Mouse (Mus musculus): ENCODE results near the gene Lpin1.

Lpin1 gene

DNA sequence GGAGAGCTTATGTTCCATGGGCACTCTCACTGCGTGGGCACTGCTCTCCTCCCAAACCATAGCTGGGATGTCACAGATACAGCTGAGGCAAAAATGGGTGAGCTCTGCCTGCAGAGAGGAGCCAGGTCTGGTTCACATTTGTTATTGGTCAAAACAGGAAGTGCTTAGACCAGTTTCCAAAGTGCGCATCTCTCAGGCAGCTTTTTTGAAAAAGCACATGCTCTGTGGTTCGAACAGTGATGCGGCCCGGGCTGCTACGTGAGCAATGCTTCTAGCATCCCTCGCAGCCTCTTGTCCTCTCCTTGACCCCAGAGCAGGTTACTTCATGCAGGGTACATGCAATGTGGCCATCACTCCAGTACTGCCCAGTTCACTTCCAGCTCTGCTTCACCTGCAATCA lies 82.1 kb downstream of the Lpin1 start:
- no peak for DNase-seq (ENCODE audit: low read depth, low spot score)

DNA sequence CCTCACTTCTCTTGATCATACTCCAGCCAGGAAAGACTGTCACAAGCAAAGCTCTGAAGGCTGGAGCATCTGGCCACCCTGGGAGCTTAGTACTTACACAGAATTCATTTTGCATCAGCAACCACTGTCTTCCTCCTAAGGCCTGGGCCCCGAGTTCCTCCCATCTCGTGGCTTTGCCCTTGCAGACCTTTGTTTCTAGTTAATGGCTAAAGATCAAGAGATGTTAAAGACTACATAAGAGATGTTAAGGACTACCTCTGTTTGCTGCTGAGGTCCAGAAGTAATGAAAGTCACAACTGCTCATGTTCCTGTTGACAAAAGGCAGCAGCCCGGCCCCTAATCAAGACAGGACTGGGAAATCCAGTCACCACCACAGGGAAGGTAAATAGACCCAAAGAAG lies 82.8 kb downstream of the Lpin1 start:
- DNase-seq (ENCODE audit: low read depth, low spot score) = no peak

DNA sequence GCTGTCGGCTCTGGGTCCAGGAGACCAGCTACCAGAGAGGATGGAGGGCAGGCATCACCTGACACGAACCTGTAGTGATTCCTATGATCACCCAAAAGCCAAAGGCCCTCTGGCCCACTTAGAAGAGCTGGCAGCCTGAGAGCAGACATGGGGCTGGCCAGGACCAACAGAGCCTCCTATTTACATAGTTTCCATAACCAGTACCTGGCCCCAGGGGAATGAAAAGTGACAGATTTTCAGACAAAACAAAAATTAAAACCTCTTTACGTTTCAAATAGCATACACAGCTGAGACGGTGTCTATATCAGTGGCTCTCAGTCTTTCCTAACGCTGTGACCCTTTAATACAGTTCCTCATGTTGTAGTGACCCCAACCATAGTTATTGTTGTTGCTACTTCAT lies 83.9 kb downstream of the Lpin1 start:
- no peak for DNase-seq (ENCODE audit: low read depth, low spot score)

DNA sequence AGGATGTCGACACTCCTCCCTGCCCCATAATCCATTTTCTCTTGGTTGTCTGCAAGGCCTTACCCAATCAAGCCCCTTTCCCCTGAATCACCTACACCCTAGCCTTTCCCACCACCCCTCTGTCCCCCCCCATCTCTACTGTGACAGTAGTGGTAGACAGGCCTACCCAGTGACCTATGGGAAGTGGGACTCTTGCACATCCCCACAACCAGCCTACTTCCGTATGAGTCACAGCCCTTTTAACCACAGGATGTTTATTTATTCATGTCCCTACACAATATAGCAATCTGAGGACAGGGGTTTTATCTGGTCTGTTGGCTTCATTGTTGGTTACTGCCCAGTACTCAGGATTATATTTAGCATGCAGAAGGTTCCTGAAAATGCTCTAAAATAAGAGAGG lies 84.6 kb downstream of the Lpin1 start:
- no peak for DNase-seq (ENCODE audit: low read depth, low spot score)

DNA sequence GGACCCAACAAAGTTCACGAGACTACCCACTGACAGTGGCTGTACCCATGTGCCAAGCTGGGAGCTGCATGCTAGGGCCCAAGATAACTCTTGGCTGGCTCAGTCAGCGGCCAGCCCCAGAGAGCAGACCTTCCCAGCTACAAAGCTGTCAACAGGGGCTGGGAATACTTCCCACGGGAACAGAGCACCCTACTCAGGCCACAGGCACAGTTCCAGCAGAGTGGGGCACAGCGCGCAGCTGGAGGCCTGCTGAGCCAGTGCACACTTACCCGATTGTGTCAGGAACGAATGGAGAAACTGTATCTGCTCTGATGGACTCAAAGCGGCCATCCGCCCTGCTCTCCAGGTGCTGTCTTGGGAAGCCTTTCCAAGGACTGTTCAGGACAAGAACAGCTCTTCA lies 95.6 kb downstream of the Lpin1 start:
- no peak for DNase-seq (ENCODE audit: low read depth, low spot score)

DNA sequence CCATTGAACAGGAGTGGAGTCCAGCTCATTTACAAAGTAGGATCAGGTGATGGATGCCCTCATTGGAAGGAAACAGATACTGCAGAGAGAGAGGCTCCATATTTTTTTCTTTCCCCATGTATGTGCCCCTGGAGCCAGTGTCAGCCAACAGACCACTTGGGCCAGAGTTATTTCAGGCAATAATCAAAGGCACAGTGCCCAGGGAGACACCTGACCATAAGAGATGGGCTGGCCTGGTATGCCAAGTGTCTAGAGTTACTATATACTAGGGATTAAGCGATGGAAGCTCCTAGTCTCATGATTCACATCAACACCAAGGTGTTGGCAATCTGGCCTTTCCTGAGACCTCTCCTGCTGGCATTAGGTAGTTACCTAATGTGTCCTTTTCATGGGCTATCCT lies 97.8 kb downstream of the Lpin1 start:
- DNase-seq (ENCODE audit: low read depth, low spot score) = no peak

DNA sequence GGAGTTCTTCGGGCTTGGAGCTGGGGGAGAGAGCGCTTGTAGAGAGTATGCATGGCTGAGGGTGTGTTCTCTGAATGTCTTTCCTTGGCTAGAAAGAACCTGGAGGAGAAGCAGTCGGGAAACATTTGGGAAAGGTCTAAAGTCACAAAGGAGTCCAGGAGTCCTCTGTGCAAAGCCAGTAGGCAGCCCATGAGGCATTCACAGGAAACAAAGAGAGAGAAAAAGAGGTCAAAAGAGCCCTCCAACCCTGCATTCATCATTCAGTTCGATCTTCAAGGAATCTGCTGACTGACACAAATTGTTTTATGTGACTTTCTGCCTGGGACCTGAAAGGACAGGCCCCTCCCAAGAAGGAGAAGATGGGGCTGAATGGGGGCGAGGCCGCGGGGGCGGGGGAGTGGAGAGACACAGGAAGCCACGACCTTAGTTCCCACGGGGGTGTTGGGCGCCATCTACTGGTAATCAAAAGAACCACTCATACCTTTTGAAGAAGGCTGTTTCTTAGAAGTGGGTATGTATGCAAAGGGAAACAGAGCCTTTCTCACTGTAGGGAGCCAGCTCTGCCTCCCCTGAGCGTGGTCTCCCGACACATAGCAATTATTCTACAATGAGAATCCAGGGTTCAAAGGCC lies 101.5 kb downstream of the Lpin1 start:
- peak; percentile 80 for DNase-seq (ENCODE audit: low read depth, low spot score)

DNA sequence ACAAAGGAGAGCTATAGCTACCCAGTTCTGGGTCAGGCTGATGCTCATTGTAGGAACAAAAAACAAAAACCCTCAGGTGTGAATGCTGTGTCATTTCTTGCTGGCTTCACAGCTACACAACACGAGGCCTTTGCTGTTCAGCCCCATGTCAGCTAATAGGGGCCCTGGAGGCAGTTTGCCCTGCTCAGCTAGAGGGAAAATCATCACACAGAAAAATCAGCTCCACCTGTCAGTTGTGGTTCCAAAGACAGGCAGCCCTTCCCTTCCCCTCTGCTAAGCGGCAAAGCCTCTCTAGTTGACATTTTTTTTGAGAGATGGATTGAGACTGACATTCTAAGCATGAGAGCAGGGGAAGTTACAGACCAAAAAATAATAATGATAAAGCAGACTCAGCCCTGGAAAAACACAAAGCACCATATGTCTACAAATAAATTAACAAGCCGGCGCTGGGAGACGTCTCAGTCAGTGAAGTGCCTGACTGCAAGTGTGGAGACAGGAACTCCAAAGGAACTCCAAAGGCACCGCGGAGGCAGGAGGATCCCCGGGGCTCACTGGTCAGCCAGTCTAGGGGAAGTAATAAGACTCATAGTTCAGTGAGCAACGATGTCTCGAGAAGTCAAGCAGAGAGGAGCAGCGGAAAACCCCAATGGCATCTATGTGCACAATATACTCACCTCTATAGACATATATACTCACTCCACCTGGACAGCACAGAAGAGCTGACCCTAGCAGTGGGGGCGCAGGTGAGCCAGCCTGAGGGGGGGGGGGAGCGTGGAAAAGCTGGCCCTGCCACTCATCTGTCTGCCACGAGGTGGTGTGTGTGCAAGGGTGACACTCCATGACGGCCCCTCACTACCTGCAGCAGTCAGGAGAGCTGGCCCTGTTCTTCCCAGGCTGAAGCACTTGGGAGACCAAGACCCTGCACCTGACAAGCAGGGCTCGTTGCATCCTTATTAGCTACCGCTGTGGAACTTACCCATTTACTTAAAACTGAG lies 103.7 kb downstream of the Lpin1 start:
- DNase-seq (ENCODE audit: low read depth, low spot score) = no peak

DNA sequence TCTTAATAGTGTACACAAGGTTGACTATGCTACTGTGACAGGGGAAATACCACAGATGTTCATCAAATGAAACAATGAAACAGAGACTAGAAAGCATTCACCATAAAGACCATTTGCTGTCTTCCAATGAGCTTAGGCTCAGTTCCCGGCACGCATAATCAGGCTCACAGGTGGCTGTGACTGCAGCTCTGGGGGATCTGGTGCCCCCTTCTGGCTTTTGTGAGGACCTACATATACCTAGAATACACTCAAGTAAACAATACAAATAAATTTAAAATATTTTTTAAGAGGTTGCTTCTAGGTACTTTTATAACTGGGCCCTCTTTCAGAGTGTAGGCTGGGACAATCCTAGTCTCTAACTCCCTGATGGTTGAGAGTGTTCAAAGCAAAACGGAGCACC lies 106.5 kb downstream of the Lpin1 start:
- DNase-seq (ENCODE audit: low read depth, low spot score) = no peak

DNA sequence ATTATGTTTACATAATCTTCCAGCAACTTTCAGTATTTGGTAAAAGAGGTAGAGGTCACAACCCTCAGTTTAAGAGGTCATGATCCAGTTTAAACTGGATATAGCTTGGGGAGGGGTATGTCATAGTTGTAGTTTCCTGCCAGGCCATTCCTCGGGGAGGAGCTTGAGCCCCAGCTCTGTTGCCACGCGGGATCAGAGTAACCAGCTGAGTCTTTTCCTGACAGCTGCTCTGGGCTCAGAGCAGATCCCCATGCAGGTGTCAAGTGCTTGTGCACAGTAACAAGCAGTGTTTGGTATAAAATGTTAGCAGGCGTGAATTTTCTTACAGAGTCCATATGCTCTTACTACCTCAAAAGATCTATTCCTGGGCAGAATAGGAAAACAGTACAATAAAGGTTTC lies 112.8 kb downstream of the Lpin1 start:
- DNase-seq (ENCODE audit: low read depth, low spot score) = peak; percentile 7

DNA sequence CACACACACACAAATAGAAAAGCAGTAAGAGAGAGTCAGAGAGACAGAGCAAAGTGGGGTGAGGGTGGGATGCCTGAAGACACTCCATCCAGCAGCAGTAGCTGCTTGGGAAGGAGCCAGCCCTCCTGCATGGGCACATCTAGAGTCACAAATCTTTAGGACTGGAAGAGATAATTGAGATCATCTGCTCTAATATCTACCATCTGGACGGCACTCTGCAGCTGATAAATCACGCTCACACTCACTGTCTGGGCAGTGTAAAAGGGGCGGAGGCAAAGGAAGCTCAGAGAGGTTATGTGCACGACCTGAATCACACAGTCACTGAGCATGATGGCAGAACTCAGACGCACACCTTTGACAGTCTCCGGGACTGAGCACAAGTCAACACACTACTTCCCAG lies 118.1 kb downstream of the Lpin1 start:
- DNase-seq (ENCODE audit: low read depth, low spot score) = peak; percentile 37

DNA sequence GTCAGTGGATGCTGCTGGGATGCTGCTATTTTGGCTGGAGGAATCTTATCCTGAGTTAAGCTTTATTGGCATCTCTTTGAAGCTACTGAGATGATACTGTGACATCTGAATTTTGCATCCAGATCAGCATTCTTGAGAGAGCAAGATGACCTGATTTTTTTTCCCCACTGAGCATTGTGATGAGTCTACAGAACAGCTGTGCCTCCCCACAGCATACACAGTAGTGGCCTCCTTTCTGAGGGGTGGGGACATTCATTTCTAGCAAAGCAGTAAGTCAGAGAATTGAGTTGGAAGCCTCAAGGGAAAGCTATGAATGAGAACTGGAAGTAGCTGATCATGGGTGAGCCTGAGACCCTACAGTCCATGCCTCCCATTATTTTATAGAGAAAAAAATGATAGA lies 121.9 kb downstream of the Lpin1 start:
- DNase-seq (ENCODE audit: low read depth, low spot score) = no peak

DNA sequence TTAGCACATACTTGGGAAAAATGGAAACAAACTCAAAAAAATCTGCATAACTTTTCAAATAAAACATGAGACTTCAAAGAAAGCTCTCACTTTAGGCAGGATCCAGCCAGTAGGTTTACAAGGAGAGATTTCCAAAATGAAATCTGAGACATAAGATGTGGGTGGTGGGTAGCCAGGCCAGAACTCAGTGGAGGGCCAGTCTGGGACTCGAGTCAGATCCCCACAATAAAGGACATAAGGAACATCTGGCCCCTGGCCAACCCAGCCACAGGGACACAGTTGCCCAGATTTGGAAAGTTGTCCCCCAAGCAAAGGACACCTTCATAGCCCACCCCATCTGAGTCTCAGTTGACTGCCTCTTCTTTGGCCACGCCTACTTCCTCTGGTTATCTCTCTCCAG lies 123.3 kb downstream of the Lpin1 start:
- DNase-seq (ENCODE audit: low read depth, low spot score) = no peak

Measured in mesoderm, embryonic 11.5 days (tissue).